Mouse (Mus musculus) T-helper 2 cell (primary cell): Measurements from ENCODE around the gene Rasgrp2.

ENCODE experiments used
- in situ Hi-C: fragments of 300-600 bp; cut with MboI, MseI; formaldehyde crosslinking; loops from one replicate; pipeline ENCODE4 v1.15.1; 2025; ENCODE audit warnings: high pct_unique_total_duplicates

The Rasgrp2 gene

DNA sequence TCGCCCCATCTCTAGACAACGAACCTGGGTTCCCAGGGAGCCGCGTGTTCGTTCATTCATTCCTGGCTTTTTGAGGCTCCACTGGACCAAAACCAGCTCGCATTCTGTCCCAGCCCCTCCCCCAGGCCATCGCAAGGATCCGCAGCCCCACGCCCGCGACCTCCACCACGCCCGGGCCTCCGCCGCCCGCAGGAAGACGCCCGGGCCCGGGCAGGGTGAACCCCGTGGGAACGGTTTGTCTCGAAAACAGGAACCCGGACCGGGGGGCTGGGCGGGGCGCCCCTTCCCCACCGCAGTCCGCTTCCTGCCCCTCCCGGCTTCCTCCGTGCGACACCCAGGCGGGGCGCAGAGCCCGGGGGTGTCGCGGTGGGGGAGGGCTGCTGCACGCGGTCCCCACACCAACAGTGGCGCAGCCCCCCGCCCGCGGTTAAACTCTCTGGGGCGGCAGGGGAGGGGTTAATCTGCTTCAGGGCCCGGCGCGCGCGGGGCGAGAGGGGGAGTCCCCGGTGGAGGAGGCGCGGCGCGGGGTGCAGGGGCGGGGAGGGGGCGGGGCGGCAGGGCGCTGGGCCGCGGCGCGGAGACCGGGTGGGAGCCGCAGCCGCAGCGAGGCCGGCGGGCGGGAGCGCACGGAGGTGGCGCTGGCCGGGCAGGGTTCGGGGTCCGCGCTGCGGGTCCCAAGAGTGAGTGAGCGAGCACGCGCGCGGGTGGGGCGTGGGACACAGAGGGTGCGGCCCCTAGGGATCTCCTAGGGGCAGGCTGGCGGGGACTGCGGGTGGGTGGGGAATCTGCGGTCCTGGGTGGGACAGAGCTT, at the start of gene Rasgrp2:
Gene Rasgrp2 (plus strand): TSS at position 56 of the 811 bp plus-strand sequence.
- in situ Hi-C loops, result no loop called here

- in situ Hi-C loops, result no loop called here
Observed at GRCm38 (mm10) chr19:6351431-6352106, 47.6 kb upstream of the Rasgrp2 start.

DNA sequence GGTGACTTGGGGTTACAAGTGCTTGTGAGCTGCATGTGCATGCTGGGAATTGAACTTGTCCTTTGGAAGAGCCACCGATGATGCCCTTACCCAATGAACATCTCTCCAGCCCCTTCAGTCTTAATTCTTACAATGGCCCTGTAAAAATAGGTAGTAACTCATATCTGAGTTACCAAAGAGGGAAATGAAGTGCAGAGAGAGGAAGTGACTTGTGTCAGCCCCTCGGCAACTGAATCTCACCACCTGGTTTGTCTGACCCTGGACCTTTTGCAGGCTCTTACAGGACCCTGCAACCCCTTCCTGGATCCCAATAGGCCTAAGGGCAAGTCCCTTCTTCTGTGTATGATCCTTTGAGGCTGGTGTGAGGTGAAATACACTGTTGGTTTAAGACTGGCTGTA, 47.0 kb upstream of the Rasgrp2 start:
- in situ Hi-C loops, result no loop called here

DNA sequence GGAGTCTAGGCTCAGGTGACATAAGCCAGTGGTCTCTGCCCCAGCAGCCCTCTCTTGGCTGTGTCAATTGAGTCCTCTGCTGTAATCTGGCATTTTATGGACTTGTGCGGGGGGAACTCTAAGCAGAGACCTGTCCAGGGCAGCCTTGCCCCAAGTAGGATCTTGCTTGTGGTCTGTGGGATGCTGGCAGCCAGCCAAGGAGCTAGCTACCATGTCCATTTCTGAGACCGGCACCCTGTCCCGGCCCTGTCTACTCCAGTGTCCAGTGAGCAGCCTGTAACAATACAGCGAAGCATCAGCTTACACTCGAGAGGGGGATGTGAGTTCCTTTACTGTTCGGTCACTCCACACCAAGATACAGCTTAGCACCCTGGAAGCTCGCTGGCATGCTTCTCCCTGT, 45.1 kb upstream of the Rasgrp2 start:
- in situ Hi-C loops, result no loop called here

GRCm38 (mm10) chr19:6361291-6361690, 37.8 kb upstream of the Rasgrp2 start:
- in situ Hi-C loops, result no loop called here

DNA sequence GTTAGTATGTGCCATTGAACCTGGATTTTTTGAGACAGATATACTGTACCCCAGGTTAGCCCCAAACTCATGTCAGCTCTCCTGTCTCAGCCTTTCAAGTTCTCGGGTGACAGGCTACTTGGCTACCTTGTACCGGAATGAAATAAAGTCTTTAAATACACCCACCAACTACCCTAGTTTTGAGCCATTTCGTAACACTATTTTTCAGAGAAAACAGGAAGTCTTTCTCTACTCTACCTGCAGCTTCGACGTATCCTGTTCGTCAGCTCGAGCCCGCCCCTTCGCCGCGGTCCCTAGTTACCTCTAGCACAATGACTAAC, 36.1 kb upstream of the Rasgrp2 start:
- in situ Hi-C loops, result no loop called here

DNA sequence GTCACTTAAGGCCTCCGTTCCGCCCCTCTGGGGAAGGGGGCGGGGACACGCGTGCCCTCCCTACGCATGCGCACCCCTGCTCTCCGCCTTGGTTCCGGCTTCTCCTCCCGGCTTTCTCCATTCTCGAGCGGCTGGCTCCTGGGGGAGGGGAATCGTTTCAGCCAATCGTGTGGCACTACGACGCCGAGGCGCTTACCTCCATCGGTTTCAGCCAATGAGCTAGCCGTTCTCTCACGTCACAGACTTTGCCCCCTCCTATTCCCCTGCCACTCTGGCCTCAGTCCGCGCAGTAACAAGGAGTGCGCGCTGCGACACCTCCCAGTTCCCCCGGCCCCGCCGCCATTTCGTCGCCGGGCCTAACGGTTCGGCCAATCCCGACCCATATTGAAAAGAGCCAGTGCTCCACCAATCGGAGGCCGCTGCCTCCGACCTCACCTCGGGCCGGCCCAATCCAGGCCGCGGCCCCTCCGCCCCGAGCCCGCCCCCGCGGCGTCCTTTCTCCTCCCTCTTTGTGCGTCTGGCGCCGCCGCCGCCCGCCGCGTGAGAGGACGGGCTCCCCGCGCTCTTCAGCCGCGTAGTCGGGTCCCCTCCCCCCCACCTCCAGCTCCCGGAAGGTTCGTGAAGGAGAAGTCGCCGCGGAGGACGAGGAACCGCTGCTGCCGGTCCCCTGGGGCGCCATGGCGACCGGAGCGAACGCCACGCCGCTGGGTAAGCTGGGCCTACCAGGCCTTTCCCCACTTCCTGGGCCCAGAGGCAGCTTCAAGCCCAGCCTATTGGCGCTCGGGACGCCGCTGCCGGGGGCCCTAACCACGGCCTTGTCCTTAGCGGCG, 35.5 kb upstream of the Rasgrp2 start, which contains the start of gene Sf1:
Gene Sf1 (plus strand): TSS at position 280 of the 830 bp plus-strand sequence.
- in situ Hi-C loops, result no loop called here

DNA sequence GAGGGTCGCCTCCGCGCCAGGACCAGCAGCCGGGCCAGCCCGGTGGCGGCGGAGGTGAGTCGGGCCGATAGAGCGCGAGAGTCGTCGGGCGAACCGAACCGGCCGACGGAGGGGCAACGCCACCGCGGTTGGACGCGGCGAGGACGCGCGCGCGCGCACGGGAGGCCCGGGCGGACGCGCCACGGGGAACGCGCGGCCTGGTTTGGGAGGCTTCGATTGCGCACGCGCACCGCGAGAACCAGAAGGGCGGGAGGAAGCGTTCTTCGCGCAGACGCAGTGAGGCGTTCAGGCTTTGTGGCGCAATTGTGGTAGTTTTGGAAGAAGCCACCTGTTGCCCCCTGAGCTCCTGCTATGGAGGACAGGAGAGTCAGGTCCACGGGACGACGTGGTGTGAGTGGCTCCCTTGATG, 34.8 kb upstream of the Rasgrp2 start:
- in situ Hi-C loops, result no loop called here

- in situ Hi-C loops, result no loop called here
Observed at GRCm38 (mm10) chr19:6364842-6365241, 34.3 kb upstream of the Rasgrp2 start.

- in situ Hi-C loops, result no loop called here
Observed at GRCm38 (mm10) chr19:6370175-6370574, 29.0 kb upstream of the Rasgrp2 start.

DNA sequence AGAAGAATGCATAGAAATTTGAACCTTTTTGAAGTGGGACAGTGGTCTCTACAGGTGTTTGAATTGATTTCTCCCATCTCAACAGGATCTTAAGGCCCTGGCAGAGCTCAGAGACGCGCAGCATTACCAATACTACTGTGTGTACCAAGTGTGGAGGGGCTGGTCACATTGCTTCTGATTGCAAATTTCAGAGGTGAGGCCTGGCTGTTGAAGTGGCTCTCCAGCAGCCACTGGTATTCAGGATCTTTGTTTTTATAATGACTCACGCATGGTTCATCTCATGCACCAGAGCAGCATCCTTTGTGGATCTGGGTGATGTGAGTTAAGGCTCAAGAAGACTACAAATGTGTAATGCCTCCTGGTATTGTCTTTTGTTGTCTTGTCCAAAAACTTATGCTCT, 26.7 kb upstream of the Rasgrp2 start:
- in situ Hi-C loops, result no loop called here

- in situ Hi-C loops, result no loop called here
Observed at GRCm38 (mm10) chr19:6373539-6374400, 25.4 kb upstream of the Rasgrp2 start.

GRCm38 (mm10) chr19:6374571-6374970, 24.6 kb upstream of the Rasgrp2 start:
- in situ Hi-C loops, result no loop called here

DNA sequence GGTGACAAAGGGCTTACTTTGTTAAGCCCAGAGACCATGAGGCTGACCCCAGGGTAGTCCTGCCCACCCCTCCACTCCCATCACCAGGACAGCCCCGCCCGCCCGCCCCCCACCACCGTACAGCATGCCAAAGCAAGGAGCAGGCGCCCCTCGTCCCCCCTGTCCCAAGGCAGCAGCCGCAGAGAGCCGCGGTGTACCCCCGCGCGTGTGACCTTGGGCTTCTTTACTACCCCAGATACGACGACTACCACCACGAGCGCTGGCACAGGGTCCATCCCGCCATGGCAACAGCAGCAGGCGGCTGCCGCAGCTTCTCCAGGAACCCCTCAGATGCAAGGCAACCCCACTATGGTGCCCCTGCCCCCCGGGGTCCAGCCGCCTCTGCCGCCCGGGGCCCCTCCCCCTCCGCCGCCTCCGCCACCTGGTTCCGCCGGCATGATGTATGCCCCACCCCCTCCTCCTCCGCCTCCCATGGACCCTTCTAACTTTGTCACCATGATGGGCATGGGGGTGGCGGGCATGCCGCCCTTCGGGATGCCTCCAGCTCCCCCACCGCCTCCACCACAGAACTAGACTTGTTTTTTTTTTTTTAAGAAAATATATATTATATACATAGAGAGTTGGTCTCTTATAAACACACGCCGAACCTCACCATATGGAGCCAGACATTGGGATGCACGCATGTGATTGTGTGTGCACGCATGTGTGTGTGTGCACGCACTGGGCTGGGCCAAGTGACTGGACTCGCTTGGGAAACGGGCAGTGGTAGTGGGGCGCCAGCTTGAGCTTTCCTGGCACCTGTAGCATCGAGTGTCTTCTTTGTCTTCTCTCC, 23.5 kb upstream of the Rasgrp2 start:
- in situ Hi-C loops, result no loop called here

- in situ Hi-C loops, result no loop called here
Observed at GRCm38 (mm10) chr19:6376255-6376564, 22.9 kb upstream of the Rasgrp2 start.

- in situ Hi-C loops, result no loop called here
Observed at GRCm38 (mm10) chr19:6376643-6377042, 22.5 kb upstream of the Rasgrp2 start.

- in situ Hi-C loops, result no loop called here
Observed at GRCm38 (mm10) chr19:6377327-6378040, 21.7 kb upstream of the Rasgrp2 start.

DNA sequence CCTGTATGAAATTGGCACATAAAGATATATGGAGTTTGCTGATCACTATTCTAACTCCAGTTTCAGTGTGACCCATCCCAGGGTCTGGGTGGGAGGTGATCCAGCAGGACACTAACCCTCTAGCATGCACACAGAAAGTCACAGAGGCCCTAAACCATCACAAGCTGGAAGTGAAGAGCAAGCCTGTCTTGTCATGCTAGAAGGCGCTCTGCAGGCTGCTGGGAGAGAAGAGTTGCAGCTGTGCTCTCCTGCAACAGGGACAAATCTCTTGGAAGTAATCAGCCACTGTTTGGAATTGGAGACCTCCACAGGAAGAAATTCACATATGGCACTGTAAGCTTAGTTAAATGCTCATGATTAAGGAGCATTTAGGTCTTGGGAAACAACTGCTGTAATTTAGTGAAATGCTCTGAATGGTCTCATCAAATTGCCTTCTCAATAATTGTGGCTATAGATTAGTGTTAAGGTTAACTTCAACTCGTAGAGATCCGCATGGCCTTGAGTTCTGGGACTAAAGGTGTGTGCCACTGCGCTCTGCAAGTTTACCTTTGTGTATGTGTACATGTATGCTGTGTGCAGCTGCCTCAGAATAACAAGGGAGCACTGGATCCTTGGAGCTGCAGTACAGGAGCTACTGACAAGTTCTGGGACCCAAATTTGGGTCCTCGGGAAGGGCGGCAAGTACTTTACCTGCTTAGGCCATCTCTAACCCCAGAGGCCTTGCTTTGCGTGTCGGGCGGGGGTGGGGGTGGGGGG, 18.6 kb upstream of the Rasgrp2 start:
- in situ Hi-C loops, result no loop called here

- in situ Hi-C loops, result no loop called here
Observed at GRCm38 (mm10) chr19:6381238-6381637, 17.9 kb upstream of the Rasgrp2 start.
